Mouse (Mus musculus): ENCODE data around the gene Pdzph1.
A peak's percentile ranks its signal among the peaks of the same experiment; 100 is the strongest.

Pdzph1 gene

GRCm38 (mm10) chr17:58922821-58923220 lies 68.4 kb downstream of the Pdzph1 start:
- no peak for DNase-seq (ENCODE audit: low spot score)

- no peak for DNase-seq (ENCODE audit: low spot score)
Measured at GRCm38 (mm10) chr17:58919927-58920326, 71.2 kb downstream of the Pdzph1 start.

DNA sequence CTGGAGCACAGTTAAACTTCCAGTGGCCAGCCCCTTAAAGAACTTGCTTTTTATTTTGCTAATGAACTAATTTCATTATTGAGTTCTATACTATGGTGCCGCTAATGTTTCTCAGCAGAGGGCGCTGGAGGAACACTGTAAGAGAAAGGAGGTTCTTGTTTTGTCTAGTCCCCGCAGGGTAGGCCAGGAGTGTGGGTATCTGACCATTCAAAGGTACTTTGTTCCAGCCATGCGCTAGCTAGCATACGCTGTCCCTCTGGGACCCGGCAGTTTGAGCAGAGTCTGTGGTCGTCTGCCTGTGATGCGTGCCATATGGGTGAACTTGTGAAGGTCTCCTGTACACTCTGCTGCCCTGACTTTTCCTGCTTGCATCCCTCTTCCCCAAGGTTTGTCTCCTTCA lies 72.1 kb downstream of the Pdzph1 start:
- peak; percentile 83 for DNase-seq (ENCODE audit: low spot score)

GRCm38 (mm10) chr17:58918539-58918938 lies 72.6 kb downstream of the Pdzph1 start:
- DNase-seq (ENCODE audit: low spot score), result no peak

DNA sequence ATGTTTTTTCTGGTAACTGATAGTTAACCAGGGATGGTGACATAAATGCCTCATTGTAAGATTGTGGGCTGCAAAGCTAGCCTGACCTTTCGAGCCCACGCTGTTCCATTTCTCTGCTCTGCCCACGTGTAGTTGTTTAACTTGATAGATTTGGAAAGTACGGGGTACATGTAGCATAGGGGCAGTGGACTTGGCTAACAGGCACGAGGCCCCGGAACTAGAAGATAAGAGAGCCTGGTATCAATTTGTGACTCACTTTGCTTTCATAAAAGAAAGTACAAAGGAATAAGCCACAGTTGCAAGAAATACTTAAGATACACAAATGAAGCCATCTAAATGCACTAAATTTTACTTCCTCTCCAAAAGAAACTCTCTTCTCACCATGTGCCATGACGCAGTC lies 79.6 kb downstream of the Pdzph1 start:
- no peak for DNase-seq (ENCODE audit: low spot score)

- DNase-seq (ENCODE audit: low spot score), result peak; percentile 58
Measured at GRCm38 (mm10) chr17:58909061-58909661, 82.0 kb downstream of the Pdzph1 start.

DNA sequence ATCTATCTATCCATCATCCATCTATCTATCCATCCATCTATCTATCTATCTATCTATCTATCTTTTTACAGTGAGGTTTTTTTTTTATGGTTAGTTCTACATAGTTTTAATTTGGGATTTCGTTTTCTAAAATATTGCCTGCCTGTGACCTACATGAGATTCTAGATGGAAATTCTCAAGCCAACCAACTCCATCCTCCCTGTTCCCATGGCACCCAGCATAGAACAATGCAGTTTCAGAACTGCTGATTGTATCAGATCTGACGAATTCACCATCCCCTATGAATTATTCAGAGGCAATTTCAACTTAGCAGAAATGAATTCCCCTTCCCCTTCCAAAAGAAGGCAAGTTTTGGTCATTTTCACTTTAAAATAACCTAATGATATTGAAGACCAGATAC lies 85.2 kb downstream of the Pdzph1 start:
- DNase-seq (ENCODE audit: low spot score), result no peak

DNA sequence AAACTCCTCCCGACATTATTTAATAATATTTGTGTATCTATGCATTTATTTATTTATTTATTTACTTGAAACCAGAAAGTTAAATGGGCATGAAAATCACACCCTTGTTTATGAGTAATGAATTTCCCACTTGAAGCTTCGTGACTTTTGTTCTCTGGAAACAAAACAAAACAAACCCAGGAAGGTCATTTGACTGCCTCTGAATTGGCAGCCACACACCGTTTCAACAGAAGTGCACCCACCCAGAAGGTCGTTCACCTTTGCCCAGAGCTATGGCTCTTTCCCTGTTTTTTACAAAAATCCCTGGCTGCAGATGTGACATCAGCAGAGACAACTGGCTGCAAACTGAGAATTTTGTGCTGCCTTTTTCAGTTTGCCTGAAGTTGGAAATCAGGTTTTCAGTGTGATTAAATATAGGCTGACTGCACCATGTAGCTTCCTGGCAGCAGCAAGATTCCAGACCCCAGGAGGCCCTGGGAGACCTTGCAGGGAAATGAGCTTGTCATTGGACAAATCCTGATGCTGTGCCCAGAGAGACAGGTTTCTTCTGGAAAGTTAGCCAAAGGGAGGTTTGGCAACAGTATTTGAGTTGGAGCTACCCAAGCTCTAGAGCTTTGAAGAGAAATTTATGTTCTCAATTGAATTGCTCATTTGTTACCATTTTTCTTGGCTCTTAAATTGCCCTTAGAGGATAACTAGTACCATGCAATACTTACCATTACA lies 99.5 kb downstream of the Pdzph1 start:
- no peak for DNase-seq (ENCODE audit: low spot score)

DNA sequence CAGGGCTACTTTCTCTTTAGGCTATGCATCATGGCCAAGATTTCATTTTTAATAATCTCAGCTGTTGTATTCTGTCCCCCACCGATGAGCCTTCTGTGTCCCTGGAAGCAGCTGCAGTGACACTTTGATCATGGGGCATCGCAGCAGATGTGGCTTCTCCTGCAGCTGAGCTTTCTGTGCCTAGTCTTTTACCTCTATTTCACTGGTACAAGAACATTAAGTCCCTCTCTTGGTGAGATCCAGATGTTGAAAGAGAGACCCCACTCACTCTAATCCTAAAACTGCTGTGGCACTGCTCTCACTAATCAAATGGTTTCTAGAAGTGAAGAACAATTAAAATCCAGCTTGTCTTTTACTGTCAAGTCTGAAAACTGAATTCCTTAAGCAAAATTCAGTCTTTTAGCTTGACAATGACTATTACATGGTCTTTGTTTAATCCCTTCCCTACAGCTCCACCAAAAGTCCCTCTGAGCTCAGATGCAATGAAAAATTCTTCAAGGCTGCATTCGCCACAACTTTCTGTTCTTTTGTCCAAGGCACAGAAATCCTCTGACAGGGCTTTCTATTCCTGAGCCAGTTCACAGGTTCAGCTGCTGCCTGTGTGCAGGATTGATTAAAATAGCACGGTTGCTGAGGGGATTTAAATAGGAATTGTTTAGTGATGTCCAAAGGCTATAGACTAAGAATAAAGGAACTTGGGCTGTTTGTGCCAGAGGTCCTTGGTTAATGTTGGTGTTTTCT lies 101.1 kb downstream of the Pdzph1 start:
- DNase-seq (ENCODE audit: low spot score), result peak; percentile 44

DNA sequence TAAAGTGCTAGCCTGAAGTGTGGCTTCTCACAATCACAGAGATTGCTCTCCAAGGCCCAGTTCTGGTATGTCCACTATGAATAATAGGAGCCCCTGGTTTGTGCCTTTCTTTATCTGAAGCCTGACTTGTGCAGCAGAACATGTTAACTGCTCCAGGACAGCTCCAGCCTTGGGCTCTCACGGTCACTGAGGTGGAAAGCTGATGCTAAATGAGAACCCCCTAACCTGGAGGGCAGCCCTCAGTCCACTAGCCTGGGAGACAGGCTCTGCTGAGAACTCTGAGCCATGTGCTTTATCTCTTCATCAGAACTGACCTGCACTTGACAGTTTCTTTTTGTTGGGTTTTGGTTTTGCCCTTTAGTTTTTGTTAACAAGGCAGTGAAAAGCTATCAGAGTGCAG lies 106.8 kb downstream of the Pdzph1 start:
- no peak for DNase-seq (ENCODE audit: low spot score)

DNA sequence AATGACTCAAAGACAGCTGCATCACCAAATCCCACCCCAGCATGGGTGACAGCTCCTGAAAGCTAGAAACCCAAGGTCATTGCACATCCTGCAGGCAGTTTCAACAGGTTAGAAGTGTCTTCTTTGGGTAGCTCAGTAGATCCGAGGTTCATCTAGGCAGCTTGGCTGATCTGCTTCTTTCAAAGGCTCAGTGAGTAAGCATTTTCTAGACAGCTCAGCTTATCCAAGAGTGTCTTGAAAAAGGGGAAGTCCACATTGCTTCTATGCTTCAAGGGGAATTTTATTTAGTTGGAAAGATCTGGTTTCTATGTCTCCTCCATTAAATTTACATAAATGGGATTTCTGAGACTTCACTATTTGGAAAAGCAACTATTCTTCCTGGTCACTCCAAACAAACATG lies 117.8 kb downstream of the Pdzph1 start:
- no peak for DNase-seq (ENCODE audit: low spot score)

- DNase-seq (ENCODE audit: low spot score), result peak; percentile 16
Measured at GRCm38 (mm10) chr17:58870795-58871194, 120.4 kb downstream of the Pdzph1 start.
